Mouse (Mus musculus) liver, adult 2 months (tissue): ENCODE data around the gene 4930579F01Rik. TPM values are rescaled to one million over a fixed set of nuclear protein-coding genes. Genes with fewer than 3 reads are reported as not detected.

Experiments used
- DNase-seq: peaks from one replicate; pipeline ENCODE4 v3.0.0-alpha.2; 2011; ENCODE audit warnings: low read depth, low spot score; ENCODE audit errors: extremely low read depth
- H3K27ac ChIP-seq: fragments of 200-500 bp; replicated peaks from 2 replicates; pipeline ENCODE4 v1.5.1; 2012; ENCODE audit warnings: low read depth, mild to moderate bottlenecking, control low read depth, inconsistent platforms, low read length; ENCODE audit not compliant: insufficient read depth
- H3K27me3 ChIP-seq: fragments of 200-500 bp; 2 replicates; pipeline ENCODE4 v1.6.1; 2012; ENCODE audit warnings: mild to moderate bottlenecking, moderate library complexity, low read length, inconsistent platforms; ENCODE audit not compliant: control insufficient read depth, insufficient read depth
- H3K36me3 ChIP-seq: fragments of 200-500 bp; 2 replicates; pipeline ENCODE4 v1.6.1; 2012; ENCODE audit warnings: low read length, inconsistent platforms; ENCODE audit not compliant: control insufficient read depth, insufficient read depth
- H3K4me1 ChIP-seq: fragments of 200-500 bp; 2 replicates; pipeline ENCODE4 v1.6.1; 2011; ENCODE audit warnings: low read length; ENCODE audit not compliant: control insufficient read depth, insufficient read depth
- H3K4me3 ChIP-seq: fragments of 200-500 bp; 2 replicates; pipeline ENCODE4 v1.5.1; 2011; ENCODE audit warnings: low read depth, mild to moderate bottlenecking, control low read depth, low read length, moderate library complexity; ENCODE audit not compliant: insufficient read depth
- H3K79me2 ChIP-seq: fragments of 200-500 bp; 2 replicates; pipeline ENCODE4 v1.6.1; 2012; ENCODE audit warnings: inconsistent platforms, mild to moderate bottlenecking, low read length, moderate library complexity; ENCODE audit not compliant: control insufficient read depth, insufficient read depth
- H3K9ac ChIP-seq: fragments of 200-500 bp; 2 replicates; pipeline ENCODE4 v1.6.1; 2012; ENCODE audit warnings: low read depth, mild to moderate bottlenecking, control low read depth, inconsistent platforms, low read length
- CTCF ChIP-seq: fragments of 200-500 bp; IDR thresholded peaks from 2 replicates; pipeline ENCODE4 v1.5.1; 2011; ENCODE audit warnings: low read depth, low read length, control low read depth
- POLR2A ChIP-seq: fragments of 200-500 bp; IDR thresholded peaks from 2 replicates; pipeline ENCODE4 v1.6.1; 2011; ENCODE audit warnings: low read length, control low read depth; ENCODE audit not compliant: insufficient read depth; ENCODE audit errors: extremely low read depth
- WGBS: fragments of 180-500 bp; shearing (Covaris S2); methylation state at CpG from one replicate; pipeline ENCODE4 v1.1.7; 2018; 5-methylcytosine and 5-hydroxymethylcytosine counted together
- polyA plus RNA-seq: library from polyadenylated mRNA; depleted of rRNA; stranded (reverse); fragments of >200 nt; gene quantifications from 2 replicates; pipeline ENCODE4 v1.2.3, GENCODE M21; 2012
- total RNA-seq: library from RNA; depleted of rRNA; stranded (reverse); fragments of >200 nt; gene quantifications from 2 replicates; pipeline ENCODE4 v1.2.3, GENCODE M21; 2014

The 4930579F01Rik gene
- total and polyA plus RNA-seq, 2 experiments: not detected

- no peaks in the 10 kb centered on the region for H3K27me3 ChIP-seq
- peak overlapping the region; percentile 64 for H3K4me3 ChIP-seq
- peak overlapping the region; percentile 66 for H3K27ac ChIP-seq
- 9% methylated on average over 9 of the region's 9 CpGs for WGBS
- peak overlapping the region; percentile 75 for H3K9ac ChIP-seq
- H3K79me2 ChIP-seq: peaks cover 23% of the 10 kb centered on the region
- peaks cover 25% of the 10 kb centered on the region for H3K4me1 ChIP-seq
- peak; percentile 98 for DNase-seq
- TF ChIP-seq POLR2A: peak; percentile 88
- no peak for TF ChIP-seq CTCF
- peaks cover 4% of the 10 kb centered on the region; the same call in 1 of the 2 replicates for H3K36me3 ChIP-seq
Observed at GRCm38 (mm10) chr3:138131168-138131567, 62.5 kb downstream of the 4930579F01Rik start.

GRCm38 (mm10) chr3:138130692-138131091 is 62.9 kb downstream of the 4930579F01Rik start:
- no peaks in the 10 kb centered on the region for H3K27me3 ChIP-seq
- H3K36me3 ChIP-seq: peaks cover 6% of the 10 kb centered on the region
- DNase-seq: peak; percentile 47
- peak overlapping the region; percentile 64 for H3K4me3 ChIP-seq
- H3K79me2 ChIP-seq: peaks cover 23% of the 10 kb centered on the region
- peaks cover 25% of the 10 kb centered on the region for H3K4me1 ChIP-seq
- H3K9ac ChIP-seq: peak overlapping the region; percentile 75
- peak overlapping the region; percentile 66 for H3K27ac ChIP-seq
- TF ChIP-seq CTCF: no peak
- no peak for TF ChIP-seq POLR2A
- WGBS: 20% methylated on average over 1 of the region's 1 CpGs

GRCm38 (mm10) chr3:138129110-138129509 is 64.5 kb downstream of the 4930579F01Rik start:
- TF ChIP-seq CTCF: no peak
- TF ChIP-seq POLR2A: no peak
- WGBS: 29% methylated on average over 6 of the region's 6 CpGs
- Histone ChIP-seq H3K79me2 (peaks cover 28% of the 10 kb centered on the region), H3K4me3 (peak overlapping the region; percentile 64), H3K36me3 (peaks cover 21% of the 10 kb centered on the region), H3K27me3 (no peaks in the 10 kb centered on the region), H3K4me1 (peaks cover 22% of the 10 kb centered on the region), H3K9ac (peak overlapping the region; percentile 61), H3K27ac (peak overlapping the region; percentile 63)
- peak; percentile 94 for DNase-seq

- TF ChIP-seq POLR2A: no peak
- no peak overlapping the region for H3K9ac ChIP-seq
- H3K27me3 ChIP-seq: no peaks in the 10 kb centered on the region
- H3K79me2 ChIP-seq: peaks cover 28% of the 10 kb centered on the region
- no peak overlapping the region for H3K27ac ChIP-seq
- H3K4me1 ChIP-seq: peaks cover 12% of the 10 kb centered on the region
- DNase-seq: no peak
- 89% methylated on average over 10 of the region's 10 CpGs for WGBS
- H3K4me3 ChIP-seq: no peak overlapping the region
- peaks cover 67% of the 10 kb centered on the region for H3K36me3 ChIP-seq
Observed at GRCm38 (mm10) chr3:138123842-138124241, 69.8 kb downstream of the 4930579F01Rik start.

- peaks cover 88% of the 10 kb centered on the region for H3K36me3 ChIP-seq
- no peak for TF ChIP-seq CTCF
- no peak for TF ChIP-seq POLR2A
- H3K4me1 ChIP-seq: no peaks in the 10 kb centered on the region
- DNase-seq: no peak
- H3K27ac ChIP-seq: no peak overlapping the region
- H3K9ac ChIP-seq: no peak overlapping the region
- H3K4me3 ChIP-seq: no peak overlapping the region
- 77% methylated on average over 2 of the region's 2 CpGs for WGBS
- no peaks in the 10 kb centered on the region for H3K27me3 ChIP-seq
- peaks cover 7% of the 10 kb centered on the region for H3K79me2 ChIP-seq
Observed at GRCm38 (mm10) chr3:138121461-138121860, 72.2 kb downstream of the 4930579F01Rik start.

- 90% methylated on average over 16 of the region's 16 CpGs for WGBS
- TF ChIP-seq POLR2A: no peak
- TF ChIP-seq CTCF: no peak
Observed at GRCm38 (mm10) chr3:138119444-138120105, 74.0 kb downstream of the 4930579F01Rik start.

More at GRCm38 (mm10) chr3:138119444-138120105, 74.0 kb downstream of the 4930579F01Rik start:
- H3K9ac ChIP-seq: no peak overlapping the region
- H3K27me3 ChIP-seq: no peaks in the 10 kb centered on the region
- H3K4me3 ChIP-seq: no peak overlapping the region
- no peaks in the 10 kb centered on the region for H3K4me1 ChIP-seq
- no peak for DNase-seq
- H3K27ac ChIP-seq: no peak overlapping the region
- no peaks in the 10 kb centered on the region; the same call in 1 of the 2 replicates for H3K79me2 ChIP-seq
- H3K36me3 ChIP-seq: peaks cover 89% of the 10 kb centered on the region
